Mouse (Mus musculus) stomach, postnatal 0 days (tissue): ENCODE measurements at regions not wholly inside any gene's neighbourhood (a gene's known extent, or its start where the extent isn't known, plus 50 kb on each side); places are given as distances from the start of the nearest gene placed in this dataset.

Source experiments
- ATAC-seq: fragments of 200-750 bp; cut with Nextera tagmentation; 2 replicates; pipeline ENCODE4 v1.8.0; 2017; ENCODE audit not compliant: low FRiP score, low TSS enrichment
- DNase-seq: peaks from one replicate; pipeline ENCODE4 v3.0.0-alpha.2; 2016; ENCODE audit warnings: low spot score
- H3K27ac ChIP-seq: fragments of 300-500 bp; sonication (generic); replicated peaks from 2 replicates; pipeline ENCODE4 v1.5.1; 2014; ENCODE audit warnings: mild to moderate bottlenecking, control low read depth
- H3K27me3 ChIP-seq: fragments of 300-500 bp; sonication (generic); 2 replicates; pipeline ENCODE4 v1.6.1; 2014; ENCODE audit warnings: low read length; ENCODE audit not compliant: control insufficient read depth, insufficient read depth
- H3K36me3 ChIP-seq: fragments of 300-500 bp; sonication (generic); 2 replicates; pipeline ENCODE4 v1.6.1; 2014; ENCODE audit warnings: low read length, mixed read lengths; ENCODE audit not compliant: control insufficient read depth, insufficient read depth
- H3K4me1 ChIP-seq: fragments of 300-500 bp; sonication (generic); replicated peaks from 2 replicates; pipeline ENCODE4 v1.6.1; 2014; ENCODE audit warnings: antibody characterized with exemption; ENCODE audit not compliant: control insufficient read depth, insufficient read depth
- H3K4me2 ChIP-seq: fragments of 300-500 bp; sonication (generic); replicated peaks from 2 replicates; pipeline ENCODE4 v1.6.1; 2014; ENCODE audit warnings: low read depth, mild to moderate bottlenecking, control low read depth, moderate library complexity
- H3K4me3 ChIP-seq: fragments of 300-500 bp; sonication (generic); 2 replicates; pipeline ENCODE4 v1.5.1; 2014; ENCODE audit warnings: low read depth, low read length, control low read depth
- H3K9ac ChIP-seq: fragments of 300-500 bp; sonication (generic); 2 replicates; pipeline ENCODE4 v1.6.1; 2014; ENCODE audit warnings: mild to moderate bottlenecking, low read length, control low read depth, mixed read lengths
- H3K9me3 ChIP-seq: fragments of 300-500 bp; sonication (generic); 2 replicates; pipeline ENCODE4 v1.6.1; 2016; ENCODE audit warnings: low read length; ENCODE audit not compliant: control insufficient read depth
- CTCF ChIP-seq: IDR thresholded peaks from 2 replicates; pipeline ENCODE4 v1.5.1; 2016; ENCODE audit warnings: antibody characterized with exemption, low read depth, mild to moderate bottlenecking, moderate library complexity
- EP300 ChIP-seq: optimal IDR thresholded peaks from 2 replicates; pipeline ENCODE3; 2016; ENCODE audit warnings: antibody characterized with exemption
- WGBS: fragments of 180-500 bp; shearing (Covaris S2); extraction: QIAGEN DNeasy Blood & Tissue Kit; methylation state at CpG from one replicate; pipeline ENCODE4 v1.1.7; 2014; 5-methylcytosine and 5-hydroxymethylcytosine counted together

DNA sequence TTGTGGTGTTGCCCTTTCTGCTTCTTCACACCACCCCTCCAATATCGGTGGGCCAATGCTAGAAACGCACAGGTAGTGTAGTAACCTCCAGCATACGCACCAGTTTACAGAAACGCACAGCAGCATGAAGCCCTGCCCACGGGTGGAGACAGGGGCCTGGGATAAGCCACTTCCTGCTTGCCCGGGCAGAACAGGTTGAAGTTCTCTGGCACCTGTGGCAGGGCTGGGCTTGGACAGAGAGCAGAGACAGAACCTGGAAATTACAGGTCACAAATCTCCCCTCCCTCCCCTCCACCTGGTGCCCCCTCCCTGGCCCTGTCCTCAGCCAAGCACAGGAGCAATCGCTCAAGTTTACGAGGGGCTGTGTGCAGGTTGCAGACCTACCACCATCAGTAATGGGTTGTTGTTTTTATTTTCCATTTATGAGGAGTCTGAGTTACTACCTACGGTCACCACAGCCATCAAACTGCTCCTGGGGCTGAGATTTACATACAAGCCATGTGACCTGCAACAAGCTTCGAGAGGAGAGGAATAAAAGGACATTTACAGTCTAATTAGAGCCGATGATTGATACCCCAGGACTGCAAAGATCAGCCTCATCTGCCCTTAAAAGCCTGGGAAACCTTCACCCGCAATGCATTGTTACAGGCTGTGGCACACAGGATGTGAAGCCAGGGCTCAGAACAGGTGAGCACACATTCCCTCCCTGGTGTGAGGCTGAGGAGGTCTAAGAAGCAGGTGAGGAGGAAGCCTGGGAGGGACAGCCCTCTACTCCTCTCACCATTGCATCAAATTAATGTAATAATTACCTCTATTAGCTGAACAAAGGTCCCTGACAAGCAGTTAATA is 93.2 kb downstream of the Gm826 start:
- no peak overlapping the region for H3K4me3 ChIP-seq
- H3K27me3 ChIP-seq: no peaks in the 10 kb centered on the region
- no peaks in the 10 kb centered on the region for H3K9me3 ChIP-seq
- 51% methylated on average over 12 of the region's 12 CpGs for WGBS
- 0 out of 2 replicates have a peak overlapping the region, but pooled peaks have one; percentile 40 for H3K27ac ChIP-seq
- H3K36me3 ChIP-seq: no peaks in the 10 kb centered on the region
- no peaks in the 10 kb centered on the region for H3K4me1 ChIP-seq
- ATAC-seq (peak; percentile 82), DNase-seq (peak; percentile 64)
- TF ChIP-seq EP300 (no peak), CTCF (no peak)
- H3K9ac ChIP-seq: no peak overlapping the region
- H3K4me2 ChIP-seq: no peak overlapping the region

DNA sequence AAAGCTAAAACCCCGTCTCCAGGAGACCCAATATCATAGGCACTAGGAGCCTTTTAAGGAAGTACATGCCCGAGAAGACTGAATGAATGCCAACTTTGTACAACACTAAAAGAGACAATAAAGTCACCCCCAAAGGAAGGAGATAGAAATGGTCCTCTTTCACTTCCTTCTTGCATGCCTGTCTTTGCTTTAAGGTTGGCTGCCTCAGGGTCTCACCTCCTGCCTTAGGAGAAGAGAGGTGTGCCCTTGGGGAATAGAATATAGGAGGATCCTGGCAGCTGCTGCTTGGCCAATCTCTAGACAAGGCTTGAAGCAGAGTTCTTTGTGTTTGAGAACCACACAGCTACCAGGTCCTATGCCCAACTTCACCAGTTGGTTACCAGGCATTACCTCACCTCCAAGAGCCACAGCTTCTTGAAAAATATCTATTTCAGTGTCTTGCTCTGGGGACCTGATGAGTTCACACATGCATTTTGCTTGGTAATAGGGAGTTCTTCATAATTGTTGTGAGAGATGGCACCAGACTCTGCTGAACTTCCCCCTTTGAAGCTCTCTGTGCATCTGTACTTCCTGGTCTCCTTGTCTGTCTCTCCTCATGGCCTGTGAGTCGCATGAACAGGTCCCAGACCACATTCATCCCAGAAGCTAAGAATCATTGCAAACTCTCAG is 96.4 kb downstream of the Gm826 start:
- no peaks in the 10 kb centered on the region for H3K4me1 ChIP-seq
- H3K9me3 ChIP-seq: no peaks in the 10 kb centered on the region
- no peak overlapping the region for H3K4me3 ChIP-seq
- DNase-seq (no peak), ATAC-seq (no peak)
- WGBS: 71% methylated on average over 3 of the region's 3 CpGs
- H3K9ac ChIP-seq: no peak overlapping the region
- no peak for TF ChIP-seq CTCF
- no peaks in the 10 kb centered on the region for H3K27me3 ChIP-seq
- no peak overlapping the region for H3K4me2 ChIP-seq
- no peak overlapping the region for H3K27ac ChIP-seq
- no peaks in the 10 kb centered on the region for H3K36me3 ChIP-seq

DNA sequence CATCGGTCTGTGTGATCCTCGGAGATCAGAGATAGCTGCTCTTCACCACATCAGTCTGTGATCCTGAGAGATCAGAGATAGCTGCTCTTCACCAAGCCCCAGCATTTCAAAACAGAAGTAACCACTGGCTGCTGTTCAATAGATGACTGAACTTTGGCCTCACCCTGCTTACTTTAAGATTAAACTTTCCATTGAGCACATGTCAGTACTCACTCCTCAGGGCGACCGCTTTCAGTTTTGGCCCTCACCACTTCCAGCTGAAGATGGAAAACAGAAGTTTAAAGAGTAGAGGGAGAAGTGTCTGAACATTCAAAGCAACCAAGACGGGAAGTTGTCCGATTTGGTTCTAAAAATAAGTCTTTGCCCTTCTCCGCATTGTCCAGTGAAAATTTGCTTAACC is 97.2 kb downstream of the Gm826 start:
- no peak overlapping the region for H3K4me3 ChIP-seq
- no peak overlapping the region for H3K4me2 ChIP-seq
- H3K9ac ChIP-seq: no peak overlapping the region
- no peaks in the 10 kb centered on the region for H3K4me1 ChIP-seq
- DNase-seq (no peak), ATAC-seq (no peak)
- WGBS: 45% methylated on average over 7 of the region's 7 CpGs
- no peaks in the 10 kb centered on the region for H3K36me3 ChIP-seq
- no peaks in the 10 kb centered on the region for H3K9me3 ChIP-seq
- no peak for TF ChIP-seq CTCF
- no peak for TF ChIP-seq EP300
- H3K27me3 ChIP-seq: no peaks in the 10 kb centered on the region
- H3K27ac ChIP-seq: no peak overlapping the region

DNA sequence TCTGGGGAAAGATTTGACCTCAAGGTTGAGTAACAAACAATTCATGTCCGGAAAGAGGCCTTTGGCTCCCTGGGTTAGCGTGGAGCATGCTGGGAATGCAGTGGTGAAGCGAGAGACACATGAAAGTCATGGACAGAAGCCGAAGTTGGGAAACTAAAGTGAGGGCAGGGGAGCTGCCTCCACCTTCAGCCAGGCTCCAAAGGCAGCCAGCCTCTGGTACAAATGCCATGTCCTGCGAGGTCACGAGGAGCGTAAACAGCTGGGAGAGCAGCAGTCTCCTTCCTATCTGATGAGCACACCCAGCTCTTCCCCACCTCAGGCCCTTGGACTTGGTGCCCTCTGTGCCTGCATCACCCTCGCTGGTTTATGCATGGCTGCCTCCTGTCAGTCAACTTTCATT is 103.2 kb downstream of the Gm826 start:
- Histone ChIP-seq H3K36me3 (no peaks in the 10 kb centered on the region), H3K9me3 (no peaks in the 10 kb centered on the region), H3K27me3 (no peaks in the 10 kb centered on the region), H3K4me2 (no peak overlapping the region), H3K27ac (no peak overlapping the region), H3K4me3 (no peak overlapping the region), H3K9ac (no peak overlapping the region), H3K4me1 (no peaks in the 10 kb centered on the region)
- DNase-seq (no peak), ATAC-seq (no peak)
- TF ChIP-seq CTCF (no peak), EP300 (no peak)
- 63% methylated on average over 8 of the region's 8 CpGs for WGBS

DNA sequence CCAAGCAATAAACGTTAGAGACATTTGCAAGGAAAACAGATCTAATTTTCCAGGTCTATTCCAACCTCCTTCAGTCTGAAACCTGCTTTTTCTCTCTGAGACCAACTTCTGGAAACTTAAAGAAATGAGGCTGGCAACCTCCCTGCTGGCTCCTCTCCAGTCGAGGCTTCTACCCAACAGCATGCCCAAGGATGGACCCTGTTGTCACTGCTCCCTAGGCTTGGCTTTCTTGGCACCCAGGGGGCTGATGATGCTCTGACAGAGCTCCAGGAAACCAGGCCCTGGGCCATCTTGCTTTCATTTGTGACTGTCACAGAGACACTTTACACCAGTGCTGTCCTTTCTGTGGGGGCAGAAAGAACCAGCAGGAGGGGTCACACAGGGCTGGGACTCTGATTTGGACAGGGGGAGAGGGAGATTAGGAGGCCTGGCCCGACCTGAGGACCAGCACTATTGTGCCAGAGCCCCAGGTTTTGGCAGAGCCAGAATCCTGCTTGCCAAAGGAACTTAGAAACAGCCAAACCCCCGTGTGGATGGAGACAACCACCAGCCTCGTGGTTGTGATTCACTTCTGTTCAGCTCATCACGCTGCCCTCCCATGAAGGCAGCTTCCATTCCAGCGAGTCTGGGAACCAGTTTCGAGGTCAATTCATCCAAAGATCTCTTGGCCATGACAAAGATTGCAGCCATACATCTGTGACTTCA is 105.5 kb downstream of the Gm826 start:
- H3K4me2 ChIP-seq: no peak overlapping the region
- ATAC-seq: no peak
- H3K4me3 ChIP-seq: no peak overlapping the region
- 66% methylated on average over 8 of the region's 8 CpGs for whole genome bisulfite sequencing
- TF ChIP-seq EP300 (no peak), CTCF (no peak)
- no peaks in the 10 kb centered on the region for H3K36me3 ChIP-seq
- H3K4me1 ChIP-seq: no peaks in the 10 kb centered on the region
- H3K27ac ChIP-seq: no peak overlapping the region
- H3K9me3 ChIP-seq: no peaks in the 10 kb centered on the region
- DNase-seq: no peak
- H3K9ac ChIP-seq: no peak overlapping the region
- no peaks in the 10 kb centered on the region for H3K27me3 ChIP-seq

DNA sequence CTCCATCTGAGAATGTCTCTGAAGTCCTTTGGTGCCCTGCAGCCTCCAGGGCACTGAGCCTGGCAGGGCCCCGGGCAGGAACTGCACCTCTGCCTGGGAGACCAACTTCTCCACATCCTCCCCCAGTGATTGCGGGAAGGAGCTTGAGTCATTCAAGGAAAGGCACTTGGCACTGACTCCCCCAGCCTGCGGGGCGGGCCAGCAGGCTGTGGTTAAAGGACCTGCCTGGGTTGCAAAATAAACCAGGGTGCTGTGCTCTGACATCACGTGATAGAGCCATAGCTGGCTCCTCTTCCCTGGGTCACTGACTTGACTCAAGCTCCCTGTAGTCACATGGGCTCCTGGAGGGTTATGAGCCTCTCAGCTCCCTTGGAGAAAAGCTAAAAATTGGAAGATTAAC is 108.5 kb downstream of the Gm826 start:
- Histone ChIP-seq H3K36me3 (no peaks in the 10 kb centered on the region), H3K4me2 (no peak overlapping the region), H3K9me3 (no peaks in the 10 kb centered on the region), H3K4me1 (no peaks in the 10 kb centered on the region), H3K27me3 (no peaks in the 10 kb centered on the region), H3K4me3 (no peak overlapping the region), H3K9ac (no peak overlapping the region), H3K27ac (no peak overlapping the region)
- DNase-seq (no peak), ATAC-seq (peak; percentile 56; the same call in 1 of the 2 replicates)
- 54% methylated on average over 5 of the region's 5 CpGs for WGBS
- TF ChIP-seq CTCF: no peak
- TF ChIP-seq EP300: no peak
